Mouse (Mus musculus): ENCODE measurements around the gene Rgs21. TPM values are rescaled to one million over a fixed set of nuclear protein-coding genes. Genes with fewer than 3 reads are reported as not detected.

Rgs21 gene
- total RNA-seq (2021): not detected
- long read RNA-seq: 0 reads

GRCm38 (mm10) chr1:144567567-144567966, at the start of gene Rgs21:
Gene Rgs21, minus strand, starts transcription at chr1:144567667.
- no peak for DNase-seq (ENCODE audit: low spot score in 2 of 2)

- no peak for DNase-seq (ENCODE audit: low spot score in 2 of 2)
These were observed 36.6 kb upstream of the Rgs21 start for GRCm38 (mm10) chr1:144604071-144604470.

- peak in 1 of 2 experiments; percentile 4 for DNase-seq (ENCODE audit: low spot score in 2 of 2)
These were observed 35.5 kb upstream of the Rgs21 start for GRCm38 (mm10) chr1:144602987-144603386.

- DNase-seq (ENCODE audit: low spot score in 2 of 2): no peak
These were observed 11.9 kb upstream of the Rgs21 start for GRCm38 (mm10) chr1:144579321-144579720.

- DNase-seq (ENCODE audit: low spot score in 2 of 2): no peak
These were observed 5.5 kb upstream of the Rgs21 start for GRCm38 (mm10) chr1:144572972-144573371.

- no peak for DNase-seq (ENCODE audit: low spot score in 2 of 2)
These were observed 2.4 kb upstream of the Rgs21 start for GRCm38 (mm10) chr1:144569905-144570304.

- no peak for DNase-seq (ENCODE audit: low spot score in 2 of 2)
These were observed 22.3 kb downstream of the Rgs21 start for GRCm38 (mm10) chr1:144545142-144545541.

- peak in 1 of 2 experiments; percentile 2 for DNase-seq (ENCODE audit: low spot score in 2 of 2)
These were observed 22.9 kb downstream of the Rgs21 start for GRCm38 (mm10) chr1:144544497-144544961.

- DNase-seq (ENCODE audit: low spot score in 2 of 2): no peak
These were observed 35.7 kb downstream of the Rgs21 start for GRCm38 (mm10) chr1:144531746-144532145.

- peak; percentile 11 to 66 for DNase-seq (ENCODE audit: low spot score in 2 of 2)
These were observed 49.5 kb downstream of the Rgs21 start for GRCm38 (mm10) chr1:144517878-144518426.

- peak in 1 of 2 experiments; percentile 2 for DNase-seq (ENCODE audit: low spot score in 2 of 2)
These were observed 65.2 kb downstream of the Rgs21 start for GRCm38 (mm10) chr1:144502241-144502640.

- DNase-seq (ENCODE audit: low spot score in 2 of 2): no peak
These were observed 67.0 kb downstream of the Rgs21 start for GRCm38 (mm10) chr1:144500423-144500822.

- no peak for DNase-seq (ENCODE audit: low spot score in 2 of 2)
These were observed 67.7 kb downstream of the Rgs21 start for GRCm38 (mm10) chr1:144499719-144500118.

- no peak for DNase-seq (ENCODE audit: low spot score in 2 of 2)
These were observed 68.7 kb downstream of the Rgs21 start for GRCm38 (mm10) chr1:144498725-144499124.

- DNase-seq (ENCODE audit: low spot score in 2 of 2): no peak
These were observed 69.4 kb downstream of the Rgs21 start for GRCm38 (mm10) chr1:144498051-144498450.

- no peak for DNase-seq (ENCODE audit: low spot score in 2 of 2)
These were observed 74.1 kb downstream of the Rgs21 start for GRCm38 (mm10) chr1:144493336-144493735.

GRCm38 (mm10) chr1:144488223-144488835, 79.1 kb downstream of the Rgs21 start:
- no peak for DNase-seq (ENCODE audit: low spot score in 2 of 2)

Other genes starting within 250 kb of the Rgs21 start
- under 1 TPM in 1 of 2 experiments, not detected in 1; 0.20 TPM for gene Rgs18, start 207.8 kb upstream of the Rgs21 start, total RNA-seq (2021)

Measured in layer of hippocampus, adult 18-20 months (tissue).